Mouse (Mus musculus) spleen, adult 18-20 months (tissue): ENCODE measurements around the gene Klra4.
"Not testable (repeated sequence)": the region's sequence is repeated elsewhere in the genome, so short reads cannot be mapped to it uniquely, and the experiment has no call there.

Experiments used
- DNase-seq, 2 experiments: peaks; one replicate each; pipeline ENCODE4 v3.0.0; 2022; ENCODE audit warnings: mixed read lengths in 2 of 2

Gene Klra4

DNA sequence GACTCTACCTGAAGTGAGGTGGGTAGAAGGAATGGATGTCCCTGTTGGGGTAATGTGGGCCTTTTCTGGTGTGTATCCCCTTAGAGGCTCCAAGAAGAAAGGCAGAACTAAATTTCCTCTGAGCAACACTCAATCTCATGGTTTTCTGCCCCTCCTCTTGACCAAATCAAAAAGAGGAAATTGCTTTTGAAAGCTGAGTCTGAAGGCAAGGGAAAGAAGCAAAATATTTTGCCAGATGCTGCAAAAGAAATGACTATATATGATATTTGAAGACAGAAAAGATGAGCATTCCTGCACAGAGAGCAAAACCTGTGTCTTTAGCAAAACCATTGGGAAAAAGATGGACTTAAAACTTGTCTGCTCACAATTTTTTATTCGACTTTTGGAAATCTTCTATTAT is at the start of gene Klra4:
Gene Klra4, minus strand, starts transcription at position 101 of the 400 bp plus-strand sequence.
- DNase-seq: not testable (repeated sequence)

DNA sequence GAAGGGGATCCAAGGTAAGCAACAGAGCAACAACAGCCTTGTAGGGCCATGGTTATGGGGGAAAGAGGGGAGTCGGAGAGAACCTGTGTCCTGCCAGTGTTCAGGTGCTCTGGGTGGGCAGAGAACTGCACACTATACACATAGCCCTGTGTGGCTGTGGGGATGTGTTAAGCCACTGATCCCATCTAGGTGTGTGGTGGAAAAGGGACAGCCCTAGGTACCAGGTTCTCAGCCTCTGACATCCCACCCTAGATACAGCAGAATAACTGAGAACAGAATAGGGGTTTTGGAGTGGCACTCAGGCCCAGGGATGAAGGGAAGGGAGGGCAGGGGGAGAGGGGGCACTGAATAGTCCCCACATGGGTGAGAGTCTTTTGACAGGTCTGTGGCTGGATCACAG is 43.4 kb upstream of the Klra4 start:
- DNase-seq: no peak

DNA sequence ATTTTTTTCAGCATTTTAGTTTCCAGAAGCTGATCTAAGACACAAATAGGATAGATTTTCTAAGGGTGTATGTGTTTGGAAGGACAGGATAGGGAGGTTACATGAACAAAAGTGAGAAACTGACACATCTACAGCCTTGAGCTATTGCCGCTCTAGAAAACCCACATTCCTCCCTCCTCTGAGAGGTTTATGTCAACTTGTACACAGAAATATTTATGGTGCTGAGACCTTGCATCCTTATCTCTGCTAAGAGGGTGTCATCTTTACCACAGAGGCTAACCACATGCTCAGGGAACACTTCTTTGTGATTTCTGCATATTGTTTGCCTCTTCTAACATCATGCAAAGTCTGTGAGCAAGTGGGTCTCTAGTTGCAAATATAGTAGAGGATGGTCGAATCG is 35.7 kb upstream of the Klra4 start:
- DNase-seq: not testable (repeated sequence)

DNA sequence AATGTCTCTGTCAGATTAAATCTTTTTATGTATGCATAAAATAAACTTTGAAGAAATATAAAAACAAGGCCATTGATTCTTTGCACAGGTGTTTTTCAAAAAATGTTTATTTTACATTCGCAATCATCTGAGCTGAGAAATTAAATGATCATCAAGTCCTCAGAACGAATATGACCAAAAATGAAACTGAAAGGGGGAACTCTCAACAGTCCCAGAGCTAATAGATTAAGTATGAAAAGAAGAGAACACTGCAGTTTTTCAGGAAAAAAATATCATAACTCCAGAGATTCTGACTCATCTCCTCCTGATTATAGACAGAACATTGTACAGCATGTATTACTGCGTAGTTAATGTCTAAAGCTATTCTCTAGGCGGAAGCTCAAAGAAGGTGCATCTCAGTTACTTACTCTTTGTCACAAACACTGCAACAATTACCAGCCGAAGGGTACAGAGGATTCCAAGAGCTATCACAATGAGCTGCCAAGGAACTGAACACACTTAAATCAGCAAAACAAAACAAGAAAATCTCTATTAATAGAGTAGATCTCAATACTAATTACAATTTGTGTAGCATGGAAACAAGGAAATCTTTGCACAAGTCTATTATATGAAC is 25.4 kb upstream of the Klra4 start:
- DNase-seq: no peak

DNA sequence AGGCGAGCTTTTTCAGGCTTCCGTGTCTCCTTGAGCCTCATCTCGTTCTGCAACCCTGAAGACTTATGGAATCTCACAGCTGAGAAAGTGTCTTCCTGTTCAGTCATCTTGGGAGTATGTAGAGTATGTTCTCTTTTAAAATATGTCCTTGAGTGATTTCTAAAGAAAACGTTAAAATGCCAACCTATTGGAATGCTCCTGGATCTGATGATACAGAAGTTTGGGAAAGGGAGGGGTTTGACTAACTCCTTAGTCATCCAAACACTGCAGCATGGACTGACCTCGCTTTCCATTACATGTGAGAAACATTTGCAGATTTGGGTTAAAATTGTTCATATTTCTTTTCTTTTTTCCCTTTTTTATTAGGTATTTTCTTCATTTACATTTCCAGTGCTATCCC is 1.9 kb downstream of the Klra4 start:
- no peak for DNase-seq

DNA sequence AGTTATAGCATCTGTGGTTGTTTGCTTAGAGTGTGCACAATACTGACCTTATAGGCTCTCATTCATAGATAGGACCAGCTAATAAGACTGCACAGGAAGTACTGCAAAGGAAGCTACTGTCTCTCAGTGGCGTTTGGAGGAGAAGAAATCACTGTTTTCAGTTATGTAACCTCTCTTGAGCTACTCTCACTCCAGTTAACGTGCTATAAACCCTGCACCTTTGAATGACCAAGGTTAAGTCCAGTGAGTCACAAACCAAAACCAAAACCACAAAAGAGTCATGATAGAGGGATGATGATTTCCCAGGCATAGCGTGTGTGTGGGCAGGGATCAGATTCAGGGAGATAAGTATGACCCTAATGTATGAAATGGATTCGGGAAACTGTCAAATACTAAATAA is 31.9 kb downstream of the Klra4 start:
- not testable (repeated sequence) for DNase-seq

DNA sequence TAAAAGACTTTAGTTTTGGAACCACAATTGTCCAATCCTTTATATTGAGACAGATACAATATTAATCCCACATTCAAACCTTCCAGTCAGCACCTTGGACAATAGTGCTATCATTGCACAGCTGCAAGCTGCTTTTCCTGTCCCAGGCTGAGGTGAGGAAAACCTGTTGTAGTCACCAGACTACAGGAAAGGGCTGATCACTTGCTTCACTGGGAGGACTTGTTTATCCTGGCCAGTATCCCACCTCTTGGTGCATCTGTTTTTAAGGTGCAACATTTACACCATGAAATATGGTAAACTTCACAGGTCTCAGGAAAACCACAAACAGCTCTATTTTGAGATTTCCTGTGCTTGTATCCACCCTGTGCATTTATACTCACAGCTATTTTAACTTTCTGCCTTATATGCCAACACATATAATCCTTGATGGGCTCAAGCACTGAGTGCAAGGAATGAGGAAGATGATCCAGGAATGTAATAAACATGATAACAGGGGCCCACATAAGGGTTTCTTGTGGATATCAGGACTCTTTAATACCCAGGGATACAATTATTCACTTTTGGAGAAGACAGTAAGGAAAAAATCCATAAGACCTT is 35.5 kb downstream of the Klra4 start:
- not testable (repeated sequence) for DNase-seq

DNA sequence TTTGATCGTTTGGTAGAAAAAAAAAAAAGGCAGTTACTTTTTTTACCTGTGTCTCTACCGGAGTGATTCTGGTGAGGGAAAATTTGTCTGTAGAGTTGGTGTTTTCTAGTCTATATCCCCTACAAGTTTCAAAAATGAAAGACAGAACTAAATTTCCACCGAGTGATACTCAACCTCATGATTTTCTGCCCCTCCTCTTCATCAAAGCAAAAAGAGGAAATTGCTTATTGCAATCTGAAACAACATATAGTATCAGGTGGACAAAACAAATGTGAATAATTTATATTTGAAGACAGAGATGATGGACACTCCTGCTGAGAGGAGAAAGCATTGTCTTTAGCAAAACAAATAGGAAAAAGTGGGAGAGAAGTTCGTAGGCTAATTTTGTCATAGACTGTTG is 40.2 kb downstream of the Klra4 start, which contains the start of gene Klra6:
Gene Klra6, minus strand, starts transcription at position 101 of the 400 bp plus-strand sequence.
- DNase-seq: no peak
